Mouse (Mus musculus) neural tube, embryonic 14.5 days (tissue): Measurements from ENCODE around the gene Cyp17a1. TPM values are rescaled to one million over a fixed set of nuclear protein-coding genes. Genes with fewer than 3 reads are reported as not detected.

Experiments
- ATAC-seq: fragments of 200-750 bp; cut with Nextera tagmentation; 2 replicates; pipeline ENCODE4 v1.8.0; 2017; ENCODE audit warnings: low read depth, mild to moderate bottlenecking, moderate TSS enrichment, moderate library complexity
- H3K27ac ChIP-seq: fragments of 300-500 bp; sonication (generic); 2 replicates; pipeline ENCODE4 v1.5.1; 2014; ENCODE audit warnings: low read depth, mild to moderate bottlenecking, control low read depth, low read length, moderate library complexity, mixed read lengths
- H3K27me3 ChIP-seq: fragments of 300-500 bp; sonication (generic); 2 replicates; pipeline ENCODE4 v1.6.1; 2014; ENCODE audit warnings: low read length; ENCODE audit not compliant: control insufficient read depth, insufficient read depth
- H3K36me3 ChIP-seq: fragments of 300-500 bp; sonication (generic); 2 replicates; pipeline ENCODE4 v1.6.1; 2014; ENCODE audit warnings: low read length, mixed read lengths; ENCODE audit not compliant: control insufficient read depth, insufficient read depth
- H3K4me1 ChIP-seq: fragments of 300-500 bp; sonication (generic); 2 replicates; pipeline ENCODE4 v1.6.1; 2014; ENCODE audit warnings: low read length; ENCODE audit not compliant: control insufficient read depth, insufficient read depth
- H3K4me2 ChIP-seq: fragments of 300-500 bp; sonication (generic); 2 replicates; pipeline ENCODE4 v1.6.1; 2014; ENCODE audit warnings: mild to moderate bottlenecking, low read depth, low read length, control low read depth
- H3K4me3 ChIP-seq: fragments of 300-500 bp; sonication (generic); 2 replicates; pipeline ENCODE4 v1.5.1; 2014; ENCODE audit warnings: low read depth, low read length, control low read depth, mixed read lengths
- H3K9ac ChIP-seq: fragments of 300-500 bp; sonication (generic); replicated peaks from 2 replicates; pipeline ENCODE4 v1.6.1; 2014; ENCODE audit warnings: low read depth, mild to moderate bottlenecking, control low read depth, low read length, mixed read lengths
- H3K9me3 ChIP-seq: fragments of 300-500 bp; sonication (generic); 2 replicates; pipeline ENCODE4 v1.6.1; 2016; ENCODE audit warnings: low read length; ENCODE audit not compliant: control insufficient read depth
- WGBS: fragments of 180-500 bp; shearing (Covaris S2); extraction: QIAGEN DNeasy Blood & Tissue Kit; methylation state at CpG from one replicate; pipeline ENCODE4 v1.1.7; 2014; 5-methylcytosine and 5-hydroxymethylcytosine counted together
- polyA plus RNA-seq: library from polyadenylated mRNA; unstranded; fragments of >200 nt; fragmentation: Nextera tagmentation; extraction: Ambion mirVana; gene quantifications from 2 replicates; pipeline ENCODE4 v1.2.1, GENCODE M21; 2014

Cyp17a1 gene
- polyA plus RNA-seq, 1 experiment from 2014 or later = 0.35 TPM

- ATAC-seq = no peak
- no peak overlapping the region for H3K9ac ChIP-seq
- H3K27me3 ChIP-seq = no peaks in the 10 kb centered on the region
- 79% methylated on average over 19 of the region's 19 CpGs for WGBS
- H3K4me2 ChIP-seq = no peak overlapping the region
- no peaks in the 10 kb centered on the region for H3K9me3 ChIP-seq
- peaks cover 40% of the 10 kb centered on the region for H3K4me1 ChIP-seq
- no peak overlapping the region for H3K4me3 ChIP-seq
- H3K27ac ChIP-seq = no peak overlapping the region
- H3K36me3 ChIP-seq = no peaks in the 10 kb centered on the region
Observed at GRCm38 (mm10) chr19:46619001-46619400, 54.0 kb downstream of the Cyp17a1 start.

GRCm38 (mm10) chr19:46618322-46618721, 54.6 kb downstream of the Cyp17a1 start:
- Histone ChIP-seq H3K4me1 (peaks cover 33% of the 10 kb centered on the region), H3K36me3 (no peaks in the 10 kb centered on the region), H3K4me3 (no peak overlapping the region), H3K4me2 (no peak overlapping the region), H3K27ac (no peak overlapping the region), H3K27me3 (no peaks in the 10 kb centered on the region), H3K9me3 (no peaks in the 10 kb centered on the region), H3K9ac (no peak overlapping the region)
- no peak for ATAC-seq
- 65% methylated on average over 9 of the region's 9 CpGs for WGBS

DNA sequence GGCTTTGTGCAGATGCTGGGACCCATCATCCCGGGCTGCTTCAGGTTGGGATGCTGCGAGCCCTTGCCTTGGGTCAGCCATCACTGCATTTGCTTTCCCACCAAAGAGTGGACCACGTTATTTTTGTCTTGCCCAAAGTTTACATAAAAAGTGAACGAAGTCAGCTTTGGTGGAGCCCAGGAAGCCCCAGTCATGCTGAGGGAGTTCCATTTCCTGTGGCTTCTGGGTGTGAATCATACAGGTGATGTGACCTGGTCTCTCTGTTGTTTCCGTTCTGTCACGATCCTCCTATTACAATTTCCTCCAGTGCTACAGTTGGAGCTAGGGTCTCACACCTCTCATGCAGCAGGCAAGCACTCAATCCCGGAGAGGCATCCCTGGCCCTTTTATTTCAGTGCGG, 55.6 kb downstream of the Cyp17a1 start:
- no peak overlapping the region for H3K4me3 ChIP-seq
- ATAC-seq = no peak
- no peak overlapping the region for H3K4me2 ChIP-seq
- H3K9me3 ChIP-seq = no peaks in the 10 kb centered on the region
- H3K36me3 ChIP-seq = no peaks in the 10 kb centered on the region
- 94% methylated on average over 8 of the region's 8 CpGs for WGBS
- no peak overlapping the region for H3K27ac ChIP-seq
- no peak overlapping the region for H3K9ac ChIP-seq
- H3K4me1 ChIP-seq = peaks cover 24% of the 10 kb centered on the region
- no peaks in the 10 kb centered on the region for H3K27me3 ChIP-seq

Other genes starting within 250 kb of the Cyp17a1 start
- gene Trim8, start 171.5 kb downstream of the Cyp17a1 start, polyA plus RNA-seq = 32.2 and 37.5 TPM in 2 replicates
- 134 and 160 TPM in 2 replicates for gene Arl3, start 100.0 kb downstream of the Cyp17a1 start, polyA plus RNA-seq
- gene Sfxn2, start 99.8 kb downstream of the Cyp17a1 start, polyA plus RNA-seq = 10.5 and 10.7 TPM in 2 replicates
- 28.2 and 35.2 TPM in 2 replicates for gene Wbp1l, start 74.1 kb downstream of the Cyp17a1 start, polyA plus RNA-seq
- 27.2 and 28.2 TPM in 2 replicates for gene Borcs7, start 16.7 kb upstream of the Cyp17a1 start, polyA plus RNA-seq
- gene As3mt, start 34.3 kb upstream of the Cyp17a1 start, polyA plus RNA-seq = 44.3 and 47.8 TPM in 2 replicates
- 8.4 and 11.7 TPM in 2 replicates for gene Cnnm2, start 88.4 kb upstream of the Cyp17a1 start, polyA plus RNA-seq